Mouse (Mus musculus) lung, embryonic 15.5 days (tissue): ENCODE results near the gene Piwil1. TPM values are rescaled to one million over a fixed set of nuclear protein-coding genes. Genes with fewer than 3 reads are reported as not detected.
A peak's percentile ranks its signal among the peaks of the same experiment; 100 is the strongest.

Source experiments
- ATAC-seq: fragments of 200-750 bp; cut with Nextera tagmentation; 2 replicates; pipeline ENCODE4 v1.8.0; 2017; ENCODE audit warnings: moderate number of reproducible peaks, borderline replicate concordance; ENCODE audit not compliant: low FRiP score, low TSS enrichment; ENCODE audit errors: extremely low read depth
- H3K27ac ChIP-seq: fragments of 300-500 bp; sonication (generic); 2 replicates; pipeline ENCODE4 v1.5.1; 2015; ENCODE audit warnings: moderate library complexity, mild to moderate bottlenecking, inconsistent platforms
- H3K27me3 ChIP-seq: fragments of 300-500 bp; sonication (generic); 2 replicates; pipeline ENCODE4 v1.6.1; 2015; ENCODE audit warnings: inconsistent platforms
- H3K36me3 ChIP-seq: fragments of 300-500 bp; sonication (generic); 2 replicates; pipeline ENCODE4 v1.6.1; 2015; ENCODE audit warnings: inconsistent platforms
- H3K4me1 ChIP-seq: fragments of 300-500 bp; sonication (generic); 2 replicates; pipeline ENCODE4 v1.6.1; 2015; ENCODE audit warnings: inconsistent platforms
- H3K4me2 ChIP-seq: fragments of 300-500 bp; sonication (generic); 2 replicates; pipeline ENCODE4 v1.6.1; 2015; ENCODE audit warnings: inconsistent platforms, mild to moderate bottlenecking, moderate library complexity
- H3K4me3 ChIP-seq: fragments of 300-500 bp; sonication (generic); 2 replicates; pipeline ENCODE4 v1.5.1; 2015; ENCODE audit warnings: mild to moderate bottlenecking, inconsistent platforms
- H3K9ac ChIP-seq: fragments of 300-500 bp; sonication (generic); 2 replicates; pipeline ENCODE4 v1.6.1; 2015; ENCODE audit warnings: inconsistent platforms
- H3K9me3 ChIP-seq: fragments of 300-500 bp; sonication (generic); 2 replicates; pipeline ENCODE4 v1.6.1; 2016; ENCODE audit warnings: inconsistent platforms
- WGBS: fragments of 180-500 bp; shearing (Covaris S2); methylation state at CpG from one replicate; pipeline ENCODE4 v1.1.7; 2015; 5-methylcytosine and 5-hydroxymethylcytosine counted together
- polyA plus RNA-seq: library from polyadenylated mRNA; unstranded; fragments of >200 nt; fragmentation: Nextera tagmentation; extraction: Ambion mirVana; gene quantifications from 2 replicates; pipeline ENCODE4 v1.2.1, GENCODE M21; 2015

Piwil1 gene
- polyA plus RNA-seq: not detected in 2 replicates

GRCm38 (mm10) chr5:128702224-128702623, at the start of gene Piwil1:
TSS of gene Piwil1 (plus strand) at chr5:128702524.
- no peaks in the 10 kb centered on the region for H3K9me3 ChIP-seq
- WGBS: 69% methylated on average over 4 of the region's 4 CpGs
- no peak within 1 kb of the TSS for H3K4me3 ChIP-seq
- no peak within 1 kb of the TSS for H3K27ac ChIP-seq
- H3K9ac ChIP-seq: no peak within 1 kb of the TSS
- ATAC-seq: no peak
- no peaks in the 10 kb centered on the region for H3K27me3 ChIP-seq
- H3K4me2 ChIP-seq: no peak within 1 kb of the TSS
- H3K4me1 ChIP-seq: peaks cover 8% of the 10 kb centered on the region
- no peaks in the 10 kb centered on the region for H3K36me3 ChIP-seq

DNA sequence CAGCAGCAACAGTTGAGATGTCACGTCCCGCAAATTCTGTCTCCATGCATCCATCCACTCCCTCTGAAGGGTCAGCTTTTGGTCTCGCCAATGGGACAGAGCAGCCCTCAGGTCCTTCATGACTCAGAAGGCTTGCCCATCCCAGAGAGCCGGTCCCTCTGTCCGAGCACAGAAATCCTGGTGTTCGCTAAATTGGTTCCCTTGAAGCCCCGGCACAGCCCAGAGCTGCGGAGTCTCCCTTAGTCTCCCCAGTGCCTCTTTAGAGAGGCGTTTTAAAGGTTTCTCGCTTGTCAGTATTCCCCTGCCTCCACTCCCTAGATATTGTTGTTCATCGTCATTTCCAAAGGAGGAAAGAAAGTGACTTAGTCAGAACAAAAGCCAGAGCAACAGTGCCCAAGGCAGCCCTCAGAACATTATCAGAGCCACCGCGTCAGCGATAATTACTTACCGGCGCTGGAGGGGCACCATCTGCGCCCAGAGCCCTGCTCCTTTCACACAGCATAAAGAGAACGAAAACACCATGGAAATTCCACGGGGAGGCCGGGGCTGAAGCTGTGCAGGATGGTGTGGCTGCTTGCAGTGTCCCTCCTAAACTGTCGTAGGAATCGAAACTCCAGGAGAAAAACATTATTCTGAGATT, 45.7 kb upstream of the Piwil1 start:
- 64% methylated on average over 22 of the region's 22 CpGs for WGBS
- Histone ChIP-seq H3K4me1 (no peaks in the 10 kb centered on the region), H3K27ac (no peak overlapping the region), H3K27me3 (no peaks in the 10 kb centered on the region), H3K9ac (no peak overlapping the region), H3K36me3 (no peaks in the 10 kb centered on the region), H3K9me3 (no peaks in the 10 kb centered on the region), H3K4me3 (no peak overlapping the region), H3K4me2 (no peak overlapping the region)
- no peak for ATAC-seq

DNA sequence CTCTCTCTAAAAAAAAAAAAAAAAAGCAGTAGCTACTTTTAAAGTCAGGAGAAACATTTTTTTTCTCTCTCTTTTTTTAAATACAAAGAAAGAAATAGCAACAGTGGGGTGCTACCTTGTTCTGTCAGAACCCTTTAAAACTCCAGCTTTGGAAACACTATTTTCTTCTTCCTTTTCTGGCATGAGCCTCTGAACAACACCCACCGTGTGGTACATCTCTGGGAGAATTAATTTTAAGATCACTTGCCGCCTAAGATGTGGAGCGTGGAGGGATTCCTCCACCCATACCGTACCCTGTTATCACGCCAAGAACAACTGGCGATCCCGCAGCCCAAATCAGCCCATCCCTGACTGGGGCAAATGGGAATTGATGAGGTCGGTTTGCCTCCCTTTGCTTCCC, 42.2 kb upstream of the Piwil1 start:
- H3K27me3 ChIP-seq: no peaks in the 10 kb centered on the region
- 52% methylated on average over 8 of the region's 8 CpGs for WGBS
- no peak overlapping the region for H3K27ac ChIP-seq
- H3K4me1 ChIP-seq: no peaks in the 10 kb centered on the region
- no peak overlapping the region for H3K4me3 ChIP-seq
- ATAC-seq: no peak
- H3K36me3 ChIP-seq: no peaks in the 10 kb centered on the region
- no peak overlapping the region for H3K4me2 ChIP-seq
- no peaks in the 10 kb centered on the region; the same call in 1 of the 2 replicates for H3K9me3 ChIP-seq
- H3K9ac ChIP-seq: no peak overlapping the region

DNA sequence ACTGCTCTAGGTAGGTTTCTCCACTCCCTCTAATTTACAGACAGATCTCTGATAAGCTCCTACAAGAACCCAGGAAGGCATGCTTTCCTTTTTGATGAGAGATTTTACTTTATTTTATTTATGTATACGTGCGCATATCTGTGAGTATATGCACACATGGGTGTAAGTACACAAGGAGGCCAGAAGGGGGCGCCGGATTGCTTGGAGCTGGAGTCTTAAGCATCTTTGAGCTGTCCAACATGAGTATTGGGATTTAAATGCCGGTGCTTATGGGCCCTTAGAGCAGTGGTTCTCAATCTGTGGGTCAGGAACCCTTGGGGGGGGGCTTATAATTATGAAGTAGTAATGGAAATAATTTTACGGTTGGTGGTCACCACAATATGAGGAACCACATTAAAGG, 39.4 kb upstream of the Piwil1 start:
- Histone ChIP-seq H3K27me3 (no peaks in the 10 kb centered on the region), H3K36me3 (no peaks in the 10 kb centered on the region), H3K4me2 (no peak overlapping the region), H3K27ac (no peak overlapping the region), H3K4me3 (no peak overlapping the region), H3K9ac (no peak overlapping the region), H3K4me1 (0 out of 2 replicates have a peak, but pooled peaks cover 7% of the 10 kb centered on the region), H3K9me3 (no peaks in the 10 kb centered on the region; the same call in 1 of the 2 replicates)
- ATAC-seq: no peak
- 93% methylated on average over 6 of the region's 6 CpGs for WGBS

DNA sequence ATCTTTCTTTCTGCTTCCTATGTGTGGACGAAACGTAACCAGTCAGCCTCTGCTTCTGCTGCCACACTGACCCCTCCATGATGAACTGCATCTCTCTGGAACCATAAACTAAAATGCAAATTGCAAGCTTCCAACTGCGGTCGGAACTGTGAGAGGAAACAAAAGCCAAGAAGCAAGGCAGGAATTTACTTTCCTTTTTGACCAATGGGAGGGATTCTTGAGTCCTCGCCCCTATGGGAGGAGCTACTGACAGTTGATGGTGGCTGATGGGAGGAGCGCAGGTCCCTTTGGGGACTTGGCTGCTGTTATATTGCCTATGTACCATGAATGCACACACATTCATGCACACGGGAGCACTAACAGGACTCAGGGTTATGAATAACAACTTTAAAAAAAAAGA, 38.3 kb upstream of the Piwil1 start:
- no peak for ATAC-seq
- 76% methylated on average over 7 of the region's 7 CpGs for WGBS

GRCm38 (mm10) chr5:128665045-128665444, 37.3 kb upstream of the Piwil1 start:
- WGBS: 93% methylated on average over 1 of the region's 1 CpGs
- ATAC-seq: no peak
- H3K9ac ChIP-seq: no peak overlapping the region
- H3K4me1 ChIP-seq: 0 out of 2 replicates have a peak, but pooled peaks cover 7% of the 10 kb centered on the region
- no peaks in the 10 kb centered on the region for H3K36me3 ChIP-seq
- no peak overlapping the region for H3K4me2 ChIP-seq
- no peak overlapping the region for H3K4me3 ChIP-seq
- no peaks in the 10 kb centered on the region; the same call in 1 of the 2 replicates for H3K9me3 ChIP-seq
- H3K27me3 ChIP-seq: no peaks in the 10 kb centered on the region
- H3K27ac ChIP-seq: no peak overlapping the region

More for the DNA sequence above, 38.3 kb upstream of the Piwil1 start:
- Histone ChIP-seq H3K27me3 (no peaks in the 10 kb centered on the region), H3K27ac (no peak overlapping the region), H3K9ac (no peak overlapping the region), H3K4me1 (0 out of 2 replicates have a peak, but pooled peaks cover 7% of the 10 kb centered on the region), H3K9me3 (no peaks in the 10 kb centered on the region; the same call in 1 of the 2 replicates), H3K36me3 (no peaks in the 10 kb centered on the region), H3K4me3 (no peak overlapping the region), H3K4me2 (no peak overlapping the region)

DNA sequence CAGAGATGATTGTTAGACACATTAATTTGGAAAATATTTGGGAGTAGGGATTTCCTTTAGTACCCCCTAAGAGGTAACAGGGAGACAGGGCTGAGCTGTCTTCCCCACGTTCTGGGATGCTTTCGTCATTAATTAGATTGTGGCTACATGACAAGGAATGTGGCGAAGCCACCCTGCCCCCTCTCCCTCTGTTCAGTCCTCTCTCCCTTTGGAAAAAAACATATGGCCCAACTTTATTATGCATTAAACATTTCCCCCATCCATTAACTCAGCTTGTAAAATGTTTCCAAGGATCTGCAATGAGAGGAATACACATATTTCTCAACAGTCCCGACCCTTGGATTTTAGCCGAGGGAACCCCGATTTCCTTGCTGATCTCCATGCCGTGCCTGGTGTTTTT, 35.0 kb upstream of the Piwil1 start:
- no peak overlapping the region for H3K4me3 ChIP-seq
- no peaks in the 10 kb centered on the region; the same call in 1 of the 2 replicates for H3K9me3 ChIP-seq
- ATAC-seq: peak; percentile 55; the same call in 1 of the 2 replicates
- no peaks in the 10 kb centered on the region for H3K36me3 ChIP-seq
- peak overlapping the region; percentile 26 for H3K4me2 ChIP-seq
- no peak overlapping the region for H3K27ac ChIP-seq
- 0 out of 2 replicates have a peak, but pooled peaks cover 7% of the 10 kb centered on the region for H3K4me1 ChIP-seq
- no peak overlapping the region for H3K9ac ChIP-seq
- whole genome bisulfite sequencing: 40% methylated on average over 7 of the region's 7 CpGs
- no peaks in the 10 kb centered on the region for H3K27me3 ChIP-seq

GRCm38 (mm10) chr5:128674124-128674523, 28.2 kb upstream of the Piwil1 start:
- no peak overlapping the region for H3K4me2 ChIP-seq
- no peak overlapping the region for H3K27ac ChIP-seq
- H3K4me1 ChIP-seq: 0 out of 2 replicates have a peak, but pooled peaks cover 2% of the 10 kb centered on the region
- H3K27me3 ChIP-seq: no peaks in the 10 kb centered on the region
- WGBS: 41% methylated on average over 9 of the region's 9 CpGs
- H3K9ac ChIP-seq: no peak overlapping the region
- no peaks in the 10 kb centered on the region for H3K36me3 ChIP-seq
- H3K4me3 ChIP-seq: no peak overlapping the region
- H3K9me3 ChIP-seq: no peaks in the 10 kb centered on the region
- no peak for ATAC-seq

GRCm38 (mm10) chr5:128677373-128677772, 25.0 kb upstream of the Piwil1 start:
- H3K4me2 ChIP-seq: no peak overlapping the region
- 61% methylated on average over 4 of the region's 4 CpGs for WGBS
- H3K36me3 ChIP-seq: no peaks in the 10 kb centered on the region
- peak overlapping the region; percentile 72 for H3K27ac ChIP-seq
- no peak overlapping the region for H3K9ac ChIP-seq
- peak; percentile 61; the same call in 1 of the 2 replicates for ATAC-seq
- H3K4me1 ChIP-seq: 0 out of 2 replicates have a peak, but pooled peaks cover 2% of the 10 kb centered on the region
- no peaks in the 10 kb centered on the region for H3K27me3 ChIP-seq
- H3K4me3 ChIP-seq: no peak overlapping the region
- H3K9me3 ChIP-seq: no peaks in the 10 kb centered on the region

DNA sequence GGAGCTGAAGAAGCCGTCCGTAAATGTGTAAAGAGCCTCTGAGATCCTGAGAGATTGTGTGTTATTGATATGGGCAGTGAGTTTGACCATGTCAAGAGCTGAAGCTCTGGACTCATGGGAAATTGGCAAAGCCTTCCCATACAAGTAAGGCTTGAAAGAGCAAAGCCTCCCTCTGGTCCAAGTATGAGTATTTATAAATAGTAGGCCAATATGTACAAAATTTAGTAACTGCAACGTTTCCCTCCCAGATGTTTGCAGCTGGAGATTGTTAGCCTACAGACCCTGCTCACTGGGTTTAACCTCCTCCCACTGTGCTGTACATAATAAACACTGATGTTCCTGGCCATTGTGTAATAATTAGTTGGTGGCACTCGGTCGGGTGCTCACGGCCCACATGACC, 24.5 kb upstream of the Piwil1 start:
- H3K27ac ChIP-seq: peak overlapping the region; percentile 65

GRCm38 (mm10) chr5:128681456-128681855, 20.9 kb upstream of the Piwil1 start:
- H3K9ac ChIP-seq: no peak overlapping the region
- H3K4me1 ChIP-seq: peaks cover 13% of the 10 kb centered on the region
- H3K27ac ChIP-seq: no peak overlapping the region
- 0 out of 2 replicates have a peak, but pooled peaks cover 5% of the 10 kb centered on the region for H3K9me3 ChIP-seq
- H3K27me3 ChIP-seq: no peaks in the 10 kb centered on the region
- no peak overlapping the region for H3K4me2 ChIP-seq
- 45% methylated on average over 5 of the region's 5 CpGs for WGBS
- ATAC-seq: no peak
- no peaks in the 10 kb centered on the region for H3K36me3 ChIP-seq
- H3K4me3 ChIP-seq: no peak overlapping the region

More for the DNA sequence above, 24.5 kb upstream of the Piwil1 start:
- H3K9ac ChIP-seq: no peak overlapping the region
- no peaks in the 10 kb centered on the region for H3K27me3 ChIP-seq
- no peaks in the 10 kb centered on the region for H3K36me3 ChIP-seq
- ATAC-seq: peak; percentile 82
- H3K9me3 ChIP-seq: no peaks in the 10 kb centered on the region
- H3K4me1 ChIP-seq: 0 out of 2 replicates have a peak, but pooled peaks cover 2% of the 10 kb centered on the region
- WGBS: 41% methylated on average over 6 of the region's 6 CpGs
- H3K4me2 ChIP-seq: no peak overlapping the region
- no peak overlapping the region for H3K4me3 ChIP-seq

DNA sequence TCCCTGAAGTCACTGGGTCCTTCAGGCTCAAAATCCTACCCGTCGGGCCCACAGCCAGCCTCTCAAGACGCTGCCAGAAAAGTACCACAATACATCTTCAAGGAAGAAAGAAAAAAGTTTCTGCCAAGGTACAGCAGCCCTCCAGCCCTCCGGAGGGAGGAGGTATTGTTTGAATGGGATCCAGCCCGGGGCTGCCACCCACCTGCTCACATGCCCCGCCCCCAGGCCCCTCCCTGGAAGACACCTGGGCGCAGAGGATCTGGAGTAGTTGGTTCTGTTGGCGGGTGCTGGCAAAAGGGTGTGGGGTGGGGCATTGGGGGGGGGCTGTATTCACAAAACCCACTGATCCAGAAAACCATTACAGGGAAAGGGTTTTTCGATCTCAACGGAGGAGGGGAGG, 18.1 kb upstream of the Piwil1 start:
- Histone ChIP-seq H3K27ac (peak overlapping the region; percentile 41; the same call in 1 of the 2 replicates), H3K4me2 (peak overlapping the region; percentile 44), H3K9ac (no peak overlapping the region), H3K4me3 (0 out of 2 replicates have a peak overlapping the region, but pooled peaks have one; percentile 6), H3K27me3 (no peaks in the 10 kb centered on the region), H3K4me1 (peaks cover 10% of the 10 kb centered on the region), H3K9me3 (0 out of 2 replicates have a peak, but pooled peaks cover 5% of the 10 kb centered on the region), H3K36me3 (no peaks in the 10 kb centered on the region)
- peak; percentile 32; the same call in 1 of the 2 replicates for ATAC-seq
- WGBS: 16% methylated on average over 10 of the region's 10 CpGs
